Mouse (Mus musculus) liver, embryonic 18 days (tissue): ENCODE measurements around the gene Haao. TPM values are rescaled to one million over a fixed set of nuclear protein-coding genes. Genes with fewer than 3 reads are reported as not detected.

Experiments
- polyA plus RNA-seq: library from polyadenylated mRNA; depleted of rRNA; stranded (reverse); fragments of >200 nt; gene quantifications from 2 replicates; pipeline ENCODE4 v1.2.3, GENCODE M21; 2012; rRNA removed

Haao gene
- 72.1 and 98.8 TPM in 2 replicates for polyA plus RNA-seq

GRCm38 (mm10) chr17:83847815-83848214 lies at the start of gene Haao:
Haao (minus strand) TSS chr17:83847963.

Other genes with a start within 250 kb of the Haao start
- gene Kcng3, start 216.1 kb downstream of the Haao start, polyA plus RNA-seq, result 0.07 and 0.16 TPM in 2 replicates
- 31.7 and 33.0 TPM in 2 replicates for gene Mta3, start 141.8 kb downstream of the Haao start, polyA plus RNA-seq